In the genomic region with DNA sequence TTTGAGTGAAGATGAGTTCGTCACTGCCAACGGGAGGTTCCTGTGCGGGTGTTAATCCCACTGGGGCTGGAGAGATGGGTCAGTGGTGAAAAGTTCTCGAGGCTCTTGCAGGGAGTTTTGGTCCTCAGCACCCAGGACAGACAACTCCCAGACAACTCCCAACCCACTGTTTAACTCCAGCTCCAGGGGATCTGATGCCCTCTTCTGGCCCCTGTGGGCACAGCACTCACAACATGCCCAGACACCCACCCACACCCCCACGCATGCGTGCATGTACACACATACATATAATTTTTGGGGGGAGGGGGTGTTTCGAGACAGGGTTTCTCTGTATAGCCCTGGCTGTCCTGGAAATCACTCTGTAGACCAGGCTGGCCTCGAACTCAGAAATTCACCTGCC, we compare ENCODE assay signal across 8 mouse cellular contexts. TPM values are rescaled to one million over a fixed set of nuclear protein-coding genes. Genes with fewer than 3 reads are reported as not detected.
DNase-seq lines count a peak whose midpoint lies in the region; ATAC-seq and TF ChIP-seq lines count a peak whose summit lies in the region.

No protein-coding gene starts in this region.

- no peaks in the 10 kb centered on the region for H3K79me2 ChIP-seq in liver, adult 2 months (ENCODE audit: control insufficient read depth, insufficient read depth, low read length)

- H3K9me3 ChIP-seq in intestine, embryonic 14.5 days (ENCODE audit: control insufficient read depth, low read length): no peaks in the 10 kb centered on the region
- H3K9me3 ChIP-seq in intestine, embryonic 16.5 days (ENCODE audit: control insufficient read depth, low read length): no peaks in the 10 kb centered on the region
- H3K9me3 ChIP-seq in embryonic facial prominence, embryonic 13.5 days: no peaks in the 10 kb centered on the region

- 35% methylated on average over 8 of the region's 8 CpGs for WGBS in intestine, embryonic 14.5 days
- whole genome bisulfite sequencing in intestine, embryonic 16.5 days: 34% methylated on average over 8 of the region's 8 CpGs
- WGBS in embryonic facial prominence, embryonic 13.5 days: 39% methylated on average over 8 of the region's 8 CpGs
- 56% methylated on average over 8 of the region's 8 CpGs for WGBS in liver, adult 2 months

- H3K36me3 ChIP-seq in intestine, embryonic 14.5 days (ENCODE audit: control insufficient read depth, insufficient read depth, low read length): no peaks in the 10 kb centered on the region
- H3K36me3 ChIP-seq in intestine, embryonic 16.5 days (ENCODE audit: control insufficient read depth, insufficient read depth, low read length): no peaks in the 10 kb centered on the region
- no peaks in the 10 kb centered on the region for H3K36me3 ChIP-seq in embryonic facial prominence, embryonic 13.5 days
- no peaks in the 10 kb centered on the region for H3K36me3 ChIP-seq in liver, adult 2 months (ENCODE audit: control insufficient read depth, insufficient read depth, low read length)

- no peak overlapping the region for H3K27ac ChIP-seq in intestine, embryonic 14.5 days (ENCODE audit: low read depth)
- H3K27ac ChIP-seq in intestine, embryonic 16.5 days (ENCODE audit: low read length): no peak overlapping the region
- no peak overlapping the region for H3K27ac ChIP-seq in embryonic facial prominence, embryonic 13.5 days
- no peak overlapping the region for H3K27ac ChIP-seq in liver, adult 2 months (replicated peaks; ENCODE audit: insufficient read depth, low read depth, low read length)

- DNase-seq in intestine, embryonic 14.5 days (ENCODE audit: low spot score): no peak
- DNase-seq in ZHBTc4 (ENCODE audit: low read depth, low spot score): peak; percentile 92
- DNase-seq in kidney, adult 18-20 months: peak; percentile 81
- DNase-seq in liver, adult 2 months (ENCODE audit: extremely low read depth, low read depth, low spot score): no peak
- peak; percentile 63 for DNase-seq in right cerebral cortex, adult 18-20 months

- H3K4me2 ChIP-seq in intestine, embryonic 14.5 days (ENCODE audit: low read length): peak overlapping the region; percentile 13; the same call in 1 of the 2 replicates
- no peak overlapping the region for H3K4me2 ChIP-seq in intestine, embryonic 16.5 days (ENCODE audit: low read depth, low read length)
- peak overlapping the region; percentile 43 for H3K4me2 ChIP-seq in embryonic facial prominence, embryonic 13.5 days

- no peak overlapping the region for H3K9ac ChIP-seq in intestine, embryonic 14.5 days (ENCODE audit: low read length)
- H3K9ac ChIP-seq in intestine, embryonic 16.5 days (ENCODE audit: low read depth, low read length): no peak overlapping the region
- no peak overlapping the region for H3K9ac ChIP-seq in embryonic facial prominence, embryonic 13.5 days
- no peak overlapping the region for H3K9ac ChIP-seq in liver, adult 2 months (ENCODE audit: low read depth, low read length)

- no peak for ATAC-seq in intestine, embryonic 14.5 days (replicated peaks; ENCODE audit: low FRiP score, low TSS enrichment, low read depth)
- ATAC-seq in intestine, embryonic 16.5 days: no peak
- no peak for ATAC-seq in embryonic facial prominence, embryonic 13.5 days (ENCODE audit: insufficient number of reproducible peaks, insufficient read depth, low FRiP score, low TSS enrichment, low read depth)
- no peak for ATAC-seq in inflammation-experienced regulatory T-cells, adult 6 months

- TF ChIP-seq CTCF in liver, adult 2 months (IDR thresholded peaks at IDR 0.05; ENCODE audit: low read depth, low read length): peak; percentile 80

- no peaks in the 10 kb centered on the region for H3K27me3 ChIP-seq in intestine, embryonic 14.5 days (replicated peaks; ENCODE audit: control insufficient read depth, insufficient read depth, low read length)
- no peaks in the 10 kb centered on the region for H3K27me3 ChIP-seq in intestine, embryonic 16.5 days (replicated peaks; ENCODE audit: control insufficient read depth, insufficient read depth, low read length)
- H3K27me3 ChIP-seq in embryonic facial prominence, embryonic 13.5 days: no peaks in the 10 kb centered on the region
- H3K27me3 ChIP-seq in liver, adult 2 months (ENCODE audit: control insufficient read depth, insufficient read depth, low read length): no peaks in the 10 kb centered on the region

- H3K4me3 ChIP-seq in intestine, embryonic 14.5 days (ENCODE audit: low read depth, low read length): no peak overlapping the region
- no peak overlapping the region for H3K4me3 ChIP-seq in intestine, embryonic 16.5 days (ENCODE audit: low read length)
- H3K4me3 ChIP-seq in embryonic facial prominence, embryonic 13.5 days: no peak overlapping the region
- no peak overlapping the region for H3K4me3 ChIP-seq in liver, adult 2 months (ENCODE audit: insufficient read depth, low read depth, low read length)

- H3K4me1 ChIP-seq in intestine, embryonic 14.5 days (replicated peaks; ENCODE audit: control insufficient read depth, insufficient read depth, low read length): peaks cover 19% of the 10 kb centered on the region; the same call in 1 of the 2 replicates
- peaks cover 37% of the 10 kb centered on the region for H3K4me1 ChIP-seq in intestine, embryonic 16.5 days (ENCODE audit: control insufficient read depth, insufficient read depth, low read length)
- peaks cover 14% of the 10 kb centered on the region for H3K4me1 ChIP-seq in embryonic facial prominence, embryonic 13.5 days
- peaks cover 10% of the 10 kb centered on the region; the same call in 1 of the 2 replicates for H3K4me1 ChIP-seq in liver, adult 2 months (ENCODE audit: control insufficient read depth, insufficient read depth, low read length)

- TF ChIP-seq POLR2A in liver, adult 2 months (IDR thresholded peaks at IDR 0.05; ENCODE audit: extremely low read depth, insufficient read depth, low read length): no peak

RNA-seq across cellular contexts. Expression of a gene that starts 5.6 kb away (rescaled TPM):
- polyA plus RNA-seq in intestine, embryonic 14.5 days (2014; fragmentation: Nextera tagmentation; extraction: Ambion mirVana): 70.5 and 71.6 TPM in 2 replicates
- 68.5 and 82.4 TPM in 2 replicates for polyA plus RNA-seq in intestine, embryonic 16.5 days (2015; fragmentation: Nextera tagmentation; extraction: Ambion mirVana)
- polyA plus RNA-seq in embryonic facial prominence, embryonic 13.5 days (2015; fragmentation: Nextera tagmentation; extraction: Ambion mirVana): 73.4 and 79.0 TPM in 2 replicates
- 33.7 and 44.7 TPM in 2 replicates for total RNA-seq in liver, adult 2 months (2014; rRNA removed)
- 40.8 and 41.8 TPM in 2 replicates for polyA plus RNA-seq in liver, adult 2 months (2012; rRNA removed)
- 10 to 100 TPM; 25.5 to 32.7 (median 30.3) TPM for polyA plus RNA-seq in inflammation-experienced regulatory T-cells, adult 6 months (2017; shearing (Covaris generic))

RNA-seq across cellular contexts. Expression of a gene that starts 28.8 kb away (rescaled TPM):
- 30.6 and 31.0 TPM in 2 replicates for polyA plus RNA-seq in intestine, embryonic 14.5 days (2014; fragmentation: Nextera tagmentation; extraction: Ambion mirVana)
- polyA plus RNA-seq in intestine, embryonic 16.5 days (2015; fragmentation: Nextera tagmentation; extraction: Ambion mirVana): 22.1 and 23.2 TPM in 2 replicates
- 43.5 and 44.4 TPM in 2 replicates for polyA plus RNA-seq in embryonic facial prominence, embryonic 13.5 days (2015; fragmentation: Nextera tagmentation; extraction: Ambion mirVana)
- total RNA-seq in liver, adult 2 months (2014; rRNA removed): 12.5 and 17.3 TPM in 2 replicates
- 29.4 and 32.0 TPM in 2 replicates for polyA plus RNA-seq in liver, adult 2 months (2012; rRNA removed)
- 10 to 100 TPM; 15.9 to 27.8 (median 21.3) TPM for polyA plus RNA-seq in inflammation-experienced regulatory T-cells, adult 6 months (2017; shearing (Covaris generic))

RNA-seq across cellular contexts. Expression of a gene that starts 30.6 kb away (rescaled TPM):
- polyA plus RNA-seq in intestine, embryonic 14.5 days (2014; fragmentation: Nextera tagmentation; extraction: Ambion mirVana): 1.2 and 1.3 TPM in 2 replicates
- 0.80 and 1.2 TPM in 2 replicates for polyA plus RNA-seq in intestine, embryonic 16.5 days (2015; fragmentation: Nextera tagmentation; extraction: Ambion mirVana)
- polyA plus RNA-seq in embryonic facial prominence, embryonic 13.5 days (2015; fragmentation: Nextera tagmentation; extraction: Ambion mirVana): 1.3 and 2.0 TPM in 2 replicates
- 0.09 TPM in 1 of 2 replicates, not detected in the other for total RNA-seq in liver, adult 2 months (2014; rRNA removed)
- polyA plus RNA-seq in liver, adult 2 months (2012; rRNA removed): 0.07 and 0.21 TPM in 2 replicates
- not detected for polyA plus RNA-seq in inflammation-experienced regulatory T-cells, adult 6 months (2017; shearing (Covaris generic))

RNA-seq across cellular contexts. Expression of a gene that starts 44.4 kb away (rescaled TPM):
- polyA plus RNA-seq in intestine, embryonic 14.5 days (2014; fragmentation: Nextera tagmentation; extraction: Ambion mirVana): 53.3 and 57.3 TPM in 2 replicates
- polyA plus RNA-seq in intestine, embryonic 16.5 days (2015; fragmentation: Nextera tagmentation; extraction: Ambion mirVana): 150 and 162 TPM in 2 replicates
- polyA plus RNA-seq in embryonic facial prominence, embryonic 13.5 days (2015; fragmentation: Nextera tagmentation; extraction: Ambion mirVana): 48.2 and 52.5 TPM in 2 replicates
- total RNA-seq in liver, adult 2 months (2014; rRNA removed): 140 and 143 TPM in 2 replicates
- polyA plus RNA-seq in liver, adult 2 months (2012; rRNA removed): 255 and 293 TPM in 2 replicates
- polyA plus RNA-seq in inflammation-experienced regulatory T-cells, adult 6 months (2017; shearing (Covaris generic)): 10 to 100 TPM; 11.3 to 20.2 (median 18.8) TPM

Comparison
In these comparisons a context has a peak if more than half of its experiments do, and no peak if none do; other contexts are left out.
1. DNase-seq: peak in ZHBTc4 (single experiment), kidney, adult 18-20 months (single experiment) and right cerebral cortex, adult 18-20 months (single experiment); none in intestine, embryonic 14.5 days (single experiment) and liver, adult 2 months (single experiment).